Mouse (Mus musculus): ENCODE results near the gene Utrn. TPM values are rescaled to one million over a fixed set of nuclear protein-coding genes. Genes with fewer than 3 reads are reported as not detected.
A peak's percentile ranks its signal among the peaks of the same experiment; 100 is the strongest.

Gene Utrn
- polyA plus RNA-seq, 1 experiment from 2014 or later, result 67.0 TPM

DNA sequence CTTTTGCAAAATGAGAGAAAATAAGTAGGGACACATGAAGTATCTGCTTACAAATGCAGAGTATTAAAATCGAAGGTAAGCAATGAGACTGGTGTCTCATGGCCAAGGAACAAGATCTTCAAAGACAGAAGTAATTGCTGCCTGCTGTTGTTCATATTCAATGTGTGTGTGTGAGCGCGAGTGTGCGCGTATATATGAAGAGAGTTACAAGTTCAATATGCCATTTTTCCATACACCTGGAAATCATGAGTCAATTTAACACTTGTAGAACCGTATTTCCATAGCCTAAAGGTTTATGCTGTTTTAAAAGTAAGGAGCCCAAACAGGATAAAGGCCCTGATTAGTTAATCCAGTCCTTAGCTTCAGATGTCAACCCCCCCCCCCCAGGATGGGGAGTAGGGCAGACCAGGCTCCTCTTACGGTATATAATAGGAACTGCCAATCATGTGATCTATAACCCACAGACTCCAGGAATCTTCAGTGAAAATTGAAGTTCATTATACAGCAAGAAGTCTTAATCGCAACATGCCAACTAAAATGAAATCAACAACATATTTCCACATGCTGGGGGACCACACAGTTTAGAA is 293.2 kb downstream of the Utrn start:
- no peaks in the 10 kb centered on the region for H3K27me3 ChIP-seq (ENCODE audit: control insufficient read depth, insufficient read depth, low read length)
- peaks cover 4 to 14% of the 10 kb centered on the region in 2 experiments for H3K4me1 ChIP-seq (ENCODE audit: control insufficient read depth in 2 of 2, insufficient read depth in 2 of 2, low read length in 2 of 2)
- H3K4me2 ChIP-seq (ENCODE audit: low read length), result no peak overlapping the region
- H3K9me3 ChIP-seq (ENCODE audit: control insufficient read depth, low read length), result no peaks in the 10 kb centered on the region
- no peak overlapping the region for H3K4me3 ChIP-seq (ENCODE audit: control insufficient read depth in 1 of 2, insufficient read depth in 1 of 2, low read depth in 1 of 2, low read length in 2 of 2)
- no peaks in the 10 kb centered on the region for H3K36me3 ChIP-seq (ENCODE audit: control insufficient read depth, insufficient read depth, low read length)
- 82% methylated on average over 8 of the region's 8 CpGs for WGBS
- ATAC-seq (ENCODE audit: insufficient number of reproducible peaks, insufficient read depth, low FRiP score, low read depth), result no peak
- H3K27ac ChIP-seq (replicated peaks in 1 of 2; ENCODE audit: control insufficient read depth in 1 of 2, insufficient read depth in 1 of 2, low read depth in 2 of 2, low read length in 2 of 2), result no peak overlapping the region
- no peak overlapping the region for H3K9ac ChIP-seq (ENCODE audit: low read length)

DNA sequence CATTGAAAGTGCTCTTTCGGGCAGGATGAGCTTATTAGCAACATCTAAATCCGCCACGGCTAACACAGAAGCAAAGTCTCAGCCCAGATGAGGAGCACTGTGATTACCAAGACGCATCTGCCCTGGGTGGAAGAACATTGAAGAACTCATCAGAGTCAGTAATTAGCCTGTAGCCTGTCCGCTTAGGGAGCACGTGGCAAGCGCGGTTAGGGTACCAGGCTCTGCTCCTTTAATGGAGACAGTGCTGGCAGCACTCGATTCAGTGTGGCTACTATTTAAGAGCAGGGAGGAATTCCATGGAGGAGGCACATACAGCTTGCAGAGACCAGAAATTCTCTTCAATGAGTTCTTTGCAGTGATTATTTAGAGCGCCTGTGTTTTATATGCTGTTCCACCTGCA is 294.4 kb downstream of the Utrn start:
- no peak overlapping the region for H3K9ac ChIP-seq (ENCODE audit: low read length)
- H3K4me2 ChIP-seq (ENCODE audit: low read length), result no peak overlapping the region
- no peaks in the 10 kb centered on the region for H3K9me3 ChIP-seq (ENCODE audit: control insufficient read depth, low read length)
- no peak overlapping the region for H3K27ac ChIP-seq (replicated peaks in 1 of 2; ENCODE audit: control insufficient read depth in 1 of 2, insufficient read depth in 1 of 2, low read depth in 2 of 2, low read length in 2 of 2)
- H3K4me3 ChIP-seq (ENCODE audit: control insufficient read depth in 1 of 2, insufficient read depth in 1 of 2, low read depth in 1 of 2, low read length in 2 of 2), result no peak overlapping the region
- peaks cover 4 to 14% of the 10 kb centered on the region in 2 experiments for H3K4me1 ChIP-seq (ENCODE audit: control insufficient read depth in 2 of 2, insufficient read depth in 2 of 2, low read length in 2 of 2)
- no peaks in the 10 kb centered on the region for H3K36me3 ChIP-seq (ENCODE audit: control insufficient read depth, insufficient read depth, low read length)
- ATAC-seq (ENCODE audit: insufficient number of reproducible peaks, insufficient read depth, low FRiP score, low read depth), result no peak
- WGBS, result 56% methylated on average over 10 of the region's 10 CpGs
- H3K27me3 ChIP-seq (ENCODE audit: control insufficient read depth, insufficient read depth, low read length), result no peaks in the 10 kb centered on the region

DNA sequence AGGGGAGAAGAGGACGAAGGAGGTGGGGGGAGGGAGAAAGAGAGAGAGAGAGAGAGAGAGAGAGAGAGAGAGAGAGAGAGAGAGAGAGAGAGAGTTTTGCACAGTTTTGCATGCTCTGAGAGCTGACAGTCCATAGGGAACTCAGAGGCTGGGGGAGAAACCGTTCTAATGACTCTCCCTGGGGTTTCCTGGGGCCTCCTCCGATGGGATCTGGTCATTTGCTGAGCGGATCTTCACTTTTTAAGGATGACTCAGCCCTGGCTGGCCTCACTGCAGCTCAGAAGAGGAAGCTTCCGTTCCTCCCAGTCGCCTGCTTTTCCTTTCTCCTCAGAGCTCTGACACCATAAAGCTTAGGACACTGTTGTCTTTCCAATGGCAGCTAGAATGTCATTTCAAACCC is 295.6 kb downstream of the Utrn start:
- no peak overlapping the region for H3K27ac ChIP-seq (replicated peaks in 1 of 2; ENCODE audit: control insufficient read depth in 1 of 2, insufficient read depth in 1 of 2, low read depth in 2 of 2, low read length in 2 of 2)
- no peak for ATAC-seq (ENCODE audit: insufficient number of reproducible peaks, insufficient read depth, low FRiP score, low read depth)
- no peaks in the 10 kb centered on the region for H3K27me3 ChIP-seq (ENCODE audit: control insufficient read depth, insufficient read depth, low read length)
- WGBS, result 19% methylated on average over 6 of the region's 6 CpGs
- H3K4me1 ChIP-seq (ENCODE audit: control insufficient read depth in 2 of 2, insufficient read depth in 2 of 2, low read length in 2 of 2), result peaks cover 4 to 14% of the 10 kb centered on the region in 2 experiments
- H3K36me3 ChIP-seq (ENCODE audit: control insufficient read depth, insufficient read depth, low read length), result no peaks in the 10 kb centered on the region
- no peak overlapping the region for H3K9ac ChIP-seq (ENCODE audit: low read length)
- no peak overlapping the region for H3K4me3 ChIP-seq (ENCODE audit: control insufficient read depth in 1 of 2, insufficient read depth in 1 of 2, low read depth in 1 of 2, low read length in 2 of 2)
- no peaks in the 10 kb centered on the region for H3K9me3 ChIP-seq (ENCODE audit: control insufficient read depth, low read length)
- peak overlapping the region; percentile 22 for H3K4me2 ChIP-seq (ENCODE audit: low read length)

DNA sequence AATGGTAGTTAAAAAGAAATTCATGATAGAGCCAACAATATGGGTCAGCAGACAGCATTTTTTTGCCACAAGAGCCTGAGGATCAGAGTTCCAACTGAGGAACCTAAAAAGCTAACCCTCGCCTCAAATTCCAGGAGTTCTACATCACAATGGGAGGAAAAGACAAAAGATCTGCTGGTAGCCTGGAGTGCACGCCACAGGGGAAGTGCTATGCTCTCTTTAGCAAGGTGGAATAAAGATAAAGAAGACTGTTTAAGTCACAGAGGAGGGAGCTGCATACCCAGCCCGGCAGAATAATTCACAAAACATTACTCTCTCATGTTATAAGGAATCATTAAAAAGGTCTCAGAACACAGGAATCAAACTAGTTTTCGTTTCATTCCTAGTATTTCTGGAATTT is 296.4 kb downstream of the Utrn start:
- no peak overlapping the region for H3K4me2 ChIP-seq (ENCODE audit: low read length)
- no peaks in the 10 kb centered on the region for H3K9me3 ChIP-seq (ENCODE audit: control insufficient read depth, low read length)
- no peak overlapping the region for H3K9ac ChIP-seq (ENCODE audit: low read length)
- ATAC-seq (ENCODE audit: insufficient number of reproducible peaks, insufficient read depth, low FRiP score, low read depth), result no peak
- H3K27ac ChIP-seq (replicated peaks in 1 of 2; ENCODE audit: control insufficient read depth in 1 of 2, insufficient read depth in 1 of 2, low read depth in 2 of 2, low read length in 2 of 2), result no peak overlapping the region
- no peak overlapping the region for H3K4me3 ChIP-seq (ENCODE audit: control insufficient read depth in 1 of 2, insufficient read depth in 1 of 2, low read depth in 1 of 2, low read length in 2 of 2)
- H3K4me1 ChIP-seq (ENCODE audit: control insufficient read depth in 2 of 2, insufficient read depth in 2 of 2, low read length in 2 of 2), result peaks cover 4 to 16% of the 10 kb centered on the region in 2 experiments
- no peaks in the 10 kb centered on the region for H3K27me3 ChIP-seq (ENCODE audit: control insufficient read depth, insufficient read depth, low read length)
- H3K36me3 ChIP-seq (ENCODE audit: control insufficient read depth, insufficient read depth, low read length), result no peaks in the 10 kb centered on the region
- 33% methylated on average over 4 of the region's 4 CpGs for WGBS

DNA sequence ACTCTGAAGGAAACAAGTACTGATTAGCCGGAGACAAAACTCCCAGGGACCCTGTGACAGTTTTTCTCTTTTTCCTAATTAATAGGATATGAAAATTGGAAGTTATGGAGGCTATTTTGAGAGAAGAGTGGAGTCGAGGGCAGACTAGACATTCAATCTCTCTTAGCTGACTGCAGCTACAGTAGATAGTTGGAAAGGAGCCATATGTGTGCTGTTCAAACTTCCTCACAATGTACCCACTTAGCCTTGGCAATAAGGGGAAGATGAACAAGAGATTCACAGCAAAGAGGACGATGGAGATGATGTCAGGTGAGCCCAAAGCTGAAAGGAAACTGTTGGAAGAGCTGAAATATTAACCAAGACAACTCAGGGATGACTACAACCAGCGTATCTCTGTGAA is 304.7 kb downstream of the Utrn start:
- no peak overlapping the region for H3K9ac ChIP-seq (ENCODE audit: low read length)
- no peak for ATAC-seq (ENCODE audit: insufficient number of reproducible peaks, insufficient read depth, low FRiP score, low read depth)

DNA sequence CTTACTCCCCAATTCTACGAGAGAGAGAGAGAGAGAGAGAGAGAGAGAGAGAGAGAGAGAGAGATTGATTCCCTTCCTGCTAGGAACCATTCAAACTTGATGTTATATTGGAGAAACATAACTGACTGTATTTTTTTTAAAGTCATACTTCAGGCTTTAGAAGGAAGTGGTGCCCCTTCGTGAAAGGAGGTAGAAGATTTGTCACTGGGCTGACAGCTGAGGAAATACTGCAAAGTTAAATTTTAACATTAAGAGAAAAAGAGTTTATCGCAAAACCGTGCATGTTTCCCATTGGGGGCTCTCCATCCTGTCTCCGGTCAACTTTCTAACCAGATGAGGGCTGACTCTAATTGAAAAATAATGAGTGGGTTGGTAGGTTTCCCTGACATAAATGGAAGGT is 310.4 kb downstream of the Utrn start:
- Histone ChIP-seq H3K27me3 (ENCODE audit: control insufficient read depth, insufficient read depth, low read length) (no peaks in the 10 kb centered on the region), H3K27ac (replicated peaks in 1 of 2; ENCODE audit: control insufficient read depth in 1 of 2, insufficient read depth in 1 of 2, low read depth in 2 of 2, low read length in 2 of 2) (no peak overlapping the region), H3K9me3 (ENCODE audit: control insufficient read depth, low read length) (no peaks in the 10 kb centered on the region), H3K4me1 (ENCODE audit: control insufficient read depth in 2 of 2, insufficient read depth in 2 of 2, low read length in 2 of 2) (no peaks in the 10 kb centered on the region), H3K9ac (ENCODE audit: low read length) (no peak overlapping the region), H3K4me3 (ENCODE audit: control insufficient read depth in 1 of 2, insufficient read depth in 1 of 2, low read depth in 1 of 2, low read length in 2 of 2) (no peak overlapping the region), H3K36me3 (ENCODE audit: control insufficient read depth, insufficient read depth, low read length) (no peaks in the 10 kb centered on the region), H3K4me2 (ENCODE audit: low read length) (no peak overlapping the region)
- no peak for ATAC-seq (ENCODE audit: insufficient number of reproducible peaks, insufficient read depth, low FRiP score, low read depth)
- 82% methylated on average over 5 of the region's 5 CpGs for WGBS

More for the DNA sequence above, 304.7 kb downstream of the Utrn start:
- H3K9me3 ChIP-seq (ENCODE audit: control insufficient read depth, low read length), result no peaks in the 10 kb centered on the region
- peaks cover 0 to 4% of the 10 kb centered on the region in 2 experiments; a peak in 3 of 4 replicates for H3K4me1 ChIP-seq (ENCODE audit: control insufficient read depth in 2 of 2, insufficient read depth in 2 of 2, low read length in 2 of 2)
- no peak overlapping the region for H3K4me3 ChIP-seq (ENCODE audit: control insufficient read depth in 1 of 2, insufficient read depth in 1 of 2, low read depth in 1 of 2, low read length in 2 of 2)
- no peaks in the 10 kb centered on the region for H3K27me3 ChIP-seq (ENCODE audit: control insufficient read depth, insufficient read depth, low read length)
- WGBS, result 48% methylated on average over 4 of the region's 4 CpGs
- H3K36me3 ChIP-seq (ENCODE audit: control insufficient read depth, insufficient read depth, low read length), result no peaks in the 10 kb centered on the region
- no peak overlapping the region for H3K27ac ChIP-seq (replicated peaks in 1 of 2; ENCODE audit: control insufficient read depth in 1 of 2, insufficient read depth in 1 of 2, low read depth in 2 of 2, low read length in 2 of 2)
- no peak overlapping the region for H3K4me2 ChIP-seq (ENCODE audit: low read length)

DNA sequence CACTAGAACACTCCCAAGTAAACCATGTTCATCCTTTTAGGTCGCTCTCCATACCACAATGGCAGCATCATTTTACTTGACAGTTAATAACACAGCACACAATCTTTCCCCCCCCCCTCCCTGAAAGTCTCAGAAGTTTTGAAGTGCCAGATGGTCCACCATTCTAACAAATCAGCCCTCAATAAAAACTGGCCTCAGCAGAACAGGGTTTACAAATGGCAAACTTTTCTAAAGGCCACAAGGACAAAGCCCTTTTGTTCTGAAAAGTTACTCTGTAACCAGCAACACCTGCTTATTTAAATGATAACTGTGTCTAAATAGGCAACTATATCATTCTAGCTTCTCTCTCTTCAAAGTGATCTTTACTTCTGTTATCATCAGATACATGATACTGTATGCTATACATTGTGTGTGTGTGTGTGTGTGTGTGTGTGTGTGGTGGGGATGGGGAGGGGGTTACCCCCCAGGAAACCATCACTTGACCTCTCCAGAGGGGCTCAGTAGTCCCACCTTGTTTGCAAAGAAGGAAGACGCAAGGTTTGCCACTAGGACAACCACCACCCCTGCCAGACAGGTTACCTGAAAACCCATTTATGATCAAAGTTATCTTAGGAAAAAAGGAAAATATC is 315.0 kb downstream of the Utrn start:
- Histone ChIP-seq H3K4me1 (ENCODE audit: control insufficient read depth in 2 of 2, insufficient read depth in 2 of 2, low read length in 2 of 2) (peaks cover under 1 to 2% of the 10 kb centered on the region in 2 experiments; a peak in 2 of 4 replicates), H3K27ac (replicated peaks in 1 of 2; ENCODE audit: control insufficient read depth in 1 of 2, insufficient read depth in 1 of 2, low read depth in 2 of 2, low read length in 2 of 2) (no peak overlapping the region), H3K9me3 (ENCODE audit: control insufficient read depth, low read length) (no peaks in the 10 kb centered on the region), H3K9ac (ENCODE audit: low read length) (no peak overlapping the region), H3K27me3 (ENCODE audit: control insufficient read depth, insufficient read depth, low read length) (no peaks in the 10 kb centered on the region), H3K4me2 (ENCODE audit: low read length) (no peak overlapping the region), H3K4me3 (ENCODE audit: control insufficient read depth in 1 of 2, insufficient read depth in 1 of 2, low read depth in 1 of 2, low read length in 2 of 2) (no peak overlapping the region), H3K36me3 (ENCODE audit: control insufficient read depth, insufficient read depth, low read length) (no peaks in the 10 kb centered on the region)
- ATAC-seq (ENCODE audit: insufficient number of reproducible peaks, insufficient read depth, low FRiP score, low read depth), result no peak
- 92% methylated on average over 2 of the region's 2 CpGs for WGBS

DNA sequence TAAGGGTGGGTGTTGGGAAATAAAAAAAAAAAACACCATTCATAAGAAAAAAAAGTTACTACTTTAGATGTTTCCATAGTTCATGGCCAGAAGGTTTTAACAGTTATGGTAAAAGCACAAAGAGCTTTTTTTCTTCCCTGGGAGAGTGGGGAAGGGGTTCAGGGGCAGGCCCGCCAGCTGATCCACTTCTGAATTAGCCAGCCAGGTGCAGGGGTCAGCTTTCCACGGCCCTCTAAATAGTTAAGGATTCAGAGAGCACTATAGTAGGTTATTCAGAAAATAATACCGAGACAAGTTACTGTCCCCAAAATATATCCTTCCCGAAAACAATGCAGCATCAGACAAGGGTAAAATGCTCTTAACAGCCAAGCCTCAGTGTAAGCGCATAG is 316.3 kb downstream of the Utrn start:
- H3K9ac ChIP-seq (ENCODE audit: low read length), result no peak overlapping the region
- H3K36me3 ChIP-seq (ENCODE audit: control insufficient read depth, insufficient read depth, low read length), result no peaks in the 10 kb centered on the region
- no peaks in the 10 kb centered on the region for H3K9me3 ChIP-seq (ENCODE audit: control insufficient read depth, low read length)
- no peaks in the 10 kb centered on the region for H3K27me3 ChIP-seq (ENCODE audit: control insufficient read depth, insufficient read depth, low read length)
- H3K4me1 ChIP-seq (ENCODE audit: control insufficient read depth in 2 of 2, insufficient read depth in 2 of 2, low read length in 2 of 2), result peaks cover 7 to 12% of the 10 kb centered on the region in 2 experiments
- H3K4me3 ChIP-seq (ENCODE audit: control insufficient read depth in 1 of 2, insufficient read depth in 1 of 2, low read depth in 1 of 2, low read length in 2 of 2), result no peak overlapping the region
- H3K4me2 ChIP-seq (ENCODE audit: low read length), result no peak overlapping the region
- H3K27ac ChIP-seq (replicated peaks in 1 of 2; ENCODE audit: control insufficient read depth in 1 of 2, insufficient read depth in 1 of 2, low read depth in 2 of 2, low read length in 2 of 2), result no peak overlapping the region
- no peak for ATAC-seq (ENCODE audit: insufficient number of reproducible peaks, insufficient read depth, low FRiP score, low read depth)
- WGBS, result 81% methylated on average over 5 of the region's 5 CpGs

Measured in heart, embryonic 14.5 days (tissue).